Mouse (Mus musculus): ENCODE data around the gene Kif27.
A peak's percentile ranks its signal among the peaks of the same experiment; 100 is the strongest.

The Kif27 gene

DNA sequence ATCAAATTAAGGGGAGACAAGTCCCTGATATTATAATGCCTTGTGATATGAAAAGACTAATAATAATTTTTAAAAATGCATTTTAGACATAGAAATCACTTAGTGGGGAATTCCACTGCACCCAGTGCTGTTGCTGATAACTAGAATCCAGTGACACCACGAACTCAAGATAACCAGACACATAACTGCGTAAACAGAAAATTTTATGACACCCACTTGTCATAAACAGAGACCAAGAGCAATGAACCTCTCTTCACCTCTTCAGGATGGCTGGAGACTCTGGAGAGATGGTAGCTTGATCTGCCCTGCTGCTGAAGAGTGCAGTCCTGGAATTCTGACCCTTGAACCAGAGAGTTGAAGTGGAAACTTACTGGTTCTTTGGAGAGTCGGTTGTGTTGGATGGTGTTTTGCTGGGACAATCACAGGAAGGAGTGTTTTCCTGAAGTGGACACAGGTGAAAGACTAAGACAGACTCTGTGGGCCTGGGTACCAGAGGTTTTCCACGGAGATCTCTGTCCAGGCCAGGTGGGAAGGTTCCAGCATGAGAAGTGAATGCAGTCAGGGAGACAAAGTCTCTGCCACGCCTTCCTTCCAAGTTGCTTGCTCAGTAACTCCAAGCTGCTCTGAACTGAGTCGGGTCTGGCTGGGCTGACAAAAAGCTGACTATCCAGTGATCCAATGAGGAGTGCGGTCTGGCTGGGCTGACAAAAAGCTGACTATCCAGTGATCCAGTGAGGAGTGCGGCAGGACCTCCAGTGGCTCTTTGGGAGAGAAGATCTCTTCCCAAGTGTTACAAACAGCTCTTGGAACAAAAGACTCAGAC lies 5.6 kb upstream of the Kif27 start:
- DNase-seq (ENCODE audit: low read depth), result no peak

GRCm38 (mm10) chr13:58359304-58359653 lies 357 bp upstream of the Kif27 start:
- no peak for DNase-seq (ENCODE audit: low read depth)

DNA sequence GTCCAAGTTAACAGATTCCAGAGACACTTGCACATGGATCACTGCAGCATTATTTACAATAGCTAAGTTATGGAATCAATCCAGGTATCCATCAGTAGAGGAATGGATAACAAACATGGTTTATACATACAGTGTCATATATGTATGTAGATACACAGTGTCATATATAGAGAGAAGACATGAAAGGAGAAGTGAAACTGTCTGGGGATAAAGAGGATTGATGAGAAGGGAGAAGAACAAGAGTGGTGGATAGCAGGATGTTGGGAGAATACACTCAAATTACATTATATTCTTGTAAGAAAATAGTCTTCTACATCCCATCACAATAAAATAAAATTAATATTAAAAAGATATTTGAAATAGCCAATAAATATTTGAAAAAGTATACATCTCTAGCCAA lies 5.9 kb downstream of the Kif27 start:
- no peak for DNase-seq (ENCODE audit: low read depth)

DNA sequence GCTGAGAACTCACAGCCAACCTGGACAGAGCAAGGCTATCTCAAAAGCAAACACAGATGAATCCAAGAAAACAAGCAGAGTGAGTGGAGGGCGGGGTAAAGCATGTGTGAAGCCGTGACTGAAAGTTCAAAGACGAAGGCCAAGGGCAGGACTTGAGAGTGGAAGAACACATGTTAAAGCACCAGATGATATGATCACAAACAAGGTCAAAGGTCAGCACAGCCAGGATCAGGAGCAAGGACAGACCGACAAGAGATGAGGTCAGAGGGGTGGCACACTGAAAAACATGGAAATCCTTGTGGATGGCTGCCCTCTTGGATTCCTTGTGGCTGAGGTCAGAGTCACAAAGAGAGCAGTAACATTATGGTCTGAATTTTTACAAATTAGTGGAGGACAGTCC lies 8.3 kb downstream of the Kif27 start:
- DNase-seq (ENCODE audit: low read depth), result no peak

DNA sequence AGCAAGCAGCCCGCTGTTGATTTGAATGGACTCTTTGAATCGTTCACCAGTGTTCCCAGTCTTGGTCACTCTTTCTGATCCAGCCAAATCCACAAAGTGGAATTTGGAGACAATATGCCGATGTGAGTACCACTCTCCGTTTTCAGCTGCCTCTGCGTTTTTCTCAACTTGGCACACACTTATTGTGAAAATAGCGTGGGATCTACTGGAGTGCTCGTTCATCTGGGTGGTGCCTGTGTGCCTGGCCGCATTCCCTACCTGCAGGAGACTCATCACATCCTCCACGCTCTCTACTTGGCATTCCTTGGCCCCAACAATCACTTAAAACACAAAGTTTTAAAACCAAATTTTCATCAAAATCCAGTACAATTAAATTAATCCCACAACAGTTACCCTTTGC lies 14.4 kb downstream of the Kif27 start:
- no peak for DNase-seq (ENCODE audit: low read depth)

DNA sequence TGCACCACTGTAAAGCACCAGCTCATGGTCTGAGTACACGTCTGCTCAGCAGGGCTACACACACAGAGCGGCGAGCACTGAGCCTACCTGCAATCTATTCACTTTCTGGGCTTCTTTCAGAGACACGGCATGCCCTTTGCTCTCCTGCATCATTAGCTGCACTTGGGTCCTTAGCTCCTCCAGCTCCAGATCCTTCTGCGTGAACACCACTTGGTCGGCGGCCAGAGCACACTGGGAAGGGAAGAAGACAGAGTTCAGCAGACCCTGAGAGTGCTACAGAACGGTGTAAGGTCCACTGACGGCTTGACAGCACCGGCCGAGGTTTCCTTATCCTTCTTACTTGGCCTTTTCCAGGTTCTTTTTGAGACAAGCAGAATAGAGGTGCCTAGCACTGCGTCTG lies 21.5 kb downstream of the Kif27 start:
- no peak for DNase-seq (ENCODE audit: low read depth)

DNA sequence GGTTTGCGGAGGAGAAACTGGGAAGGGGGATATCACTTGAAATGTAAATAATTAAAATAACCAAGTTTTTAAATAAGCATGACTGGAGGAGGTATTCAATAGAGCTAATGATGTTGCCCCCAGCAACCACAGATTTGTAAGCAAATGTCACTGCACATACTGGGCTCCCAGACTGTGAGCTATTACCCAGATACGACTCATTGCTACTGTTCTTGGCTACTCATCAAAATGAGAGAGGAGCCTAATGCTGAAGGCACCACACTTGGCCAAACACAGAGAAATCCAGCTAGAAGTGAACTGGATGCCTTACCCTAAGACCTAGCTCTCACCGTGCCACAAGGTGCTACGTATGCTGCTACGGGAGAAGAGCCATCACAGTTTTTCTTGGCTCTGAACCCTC lies 24.8 kb downstream of the Kif27 start:
- DNase-seq (ENCODE audit: low read depth), result no peak

GRCm38 (mm10) chr13:58317768-58318167 lies 41.2 kb downstream of the Kif27 start:
- no peak for DNase-seq (ENCODE audit: low read depth)

- DNase-seq (ENCODE audit: low read depth), result no peak
Measured at GRCm38 (mm10) chr13:58314991-58315390, 43.9 kb downstream of the Kif27 start.

GRCm38 (mm10) chr13:58313758-58314157 lies 45.2 kb downstream of the Kif27 start:
- DNase-seq (ENCODE audit: low read depth), result no peak

DNA sequence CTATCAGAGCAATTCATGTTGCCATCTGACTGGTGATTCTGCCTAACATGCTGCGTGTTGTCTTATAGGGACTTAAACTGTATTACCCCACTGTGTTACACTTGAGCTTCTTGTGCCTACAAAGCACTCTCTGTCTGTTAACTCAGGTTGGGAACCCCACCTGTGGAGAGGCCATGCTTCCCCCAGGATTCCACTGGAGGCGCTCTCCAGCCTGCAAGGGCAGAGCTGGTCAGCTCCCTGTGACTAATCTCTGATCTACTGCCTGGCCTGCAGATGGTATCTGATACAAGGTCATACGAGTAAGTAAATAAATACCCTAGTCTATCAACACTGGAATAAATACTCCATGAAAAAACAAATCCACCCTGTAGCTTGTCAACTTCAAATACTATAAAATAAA lies 47.6 kb downstream of the Kif27 start:
- no peak for DNase-seq (ENCODE audit: low read depth)

DNA sequence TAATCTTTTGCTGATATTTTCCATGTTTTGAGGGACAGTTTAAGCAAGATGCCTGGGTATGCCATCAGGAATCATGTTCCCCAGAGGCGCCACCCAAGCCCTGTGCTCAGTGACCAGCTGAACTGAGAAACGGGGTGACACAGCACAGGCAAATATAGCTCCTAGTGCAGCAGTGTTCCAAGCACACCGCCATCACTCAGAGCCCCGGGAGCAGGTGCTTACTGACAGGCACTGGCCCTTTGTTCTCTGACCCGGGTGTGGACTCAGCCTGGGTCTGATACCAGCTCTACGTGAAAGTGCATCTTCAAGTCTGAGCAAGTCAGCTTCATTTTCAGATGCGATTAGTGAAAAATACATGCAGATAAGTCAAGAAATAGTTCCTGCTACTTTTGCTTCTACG lies 49.4 kb downstream of the Kif27 start:
- no peak for DNase-seq (ENCODE audit: low read depth)

DNA sequence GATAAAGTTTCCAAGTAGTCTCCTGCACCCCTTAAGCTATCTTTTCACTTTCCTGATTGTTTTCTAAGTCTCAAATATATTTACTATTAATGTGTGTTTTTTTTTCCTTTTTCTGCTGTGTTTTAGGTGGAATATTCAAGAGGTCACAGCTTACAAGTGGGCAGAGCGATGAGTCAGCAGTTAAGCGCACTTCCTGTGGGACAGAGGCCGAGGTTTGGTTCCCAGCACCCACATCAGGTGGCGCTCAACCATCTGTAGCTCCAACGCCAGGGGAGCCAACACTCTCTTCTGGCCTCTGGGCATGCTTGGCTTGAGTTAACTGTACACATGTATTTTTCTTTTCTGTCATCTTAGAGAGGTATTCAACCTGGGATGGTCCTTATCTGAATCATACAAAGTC lies 51.5 kb downstream of the Kif27 start:
- DNase-seq (ENCODE audit: low read depth), result no peak

DNA sequence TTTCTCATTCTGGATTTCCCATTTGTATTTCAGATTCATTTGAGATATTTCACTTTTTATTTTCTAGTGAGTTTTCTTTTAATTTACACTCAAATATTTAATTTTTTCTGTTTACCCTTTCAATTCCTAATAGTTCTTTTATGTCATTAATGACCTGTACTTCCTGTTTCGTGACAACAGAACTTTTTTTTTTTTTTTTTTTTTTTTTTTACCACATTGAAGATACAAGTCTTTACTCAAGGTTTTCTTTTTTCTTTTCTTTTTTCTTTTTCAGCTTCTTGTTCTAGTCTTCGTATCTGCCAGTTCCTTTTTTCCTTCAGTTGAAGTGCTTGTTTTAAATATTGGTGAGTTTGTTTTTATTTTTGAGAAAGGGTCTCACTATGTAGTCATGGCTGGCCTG lies 53.7 kb downstream of the Kif27 start:
- DNase-seq (ENCODE audit: low read depth), result no peak

GRCm38 (mm10) chr13:58302421-58303145 lies 56.3 kb downstream of the Kif27 start:
- no peak for DNase-seq (ENCODE audit: low read depth)

GRCm38 (mm10) chr13:58301961-58302360 lies 57.0 kb downstream of the Kif27 start:
- DNase-seq (ENCODE audit: low read depth), result no peak

DNA sequence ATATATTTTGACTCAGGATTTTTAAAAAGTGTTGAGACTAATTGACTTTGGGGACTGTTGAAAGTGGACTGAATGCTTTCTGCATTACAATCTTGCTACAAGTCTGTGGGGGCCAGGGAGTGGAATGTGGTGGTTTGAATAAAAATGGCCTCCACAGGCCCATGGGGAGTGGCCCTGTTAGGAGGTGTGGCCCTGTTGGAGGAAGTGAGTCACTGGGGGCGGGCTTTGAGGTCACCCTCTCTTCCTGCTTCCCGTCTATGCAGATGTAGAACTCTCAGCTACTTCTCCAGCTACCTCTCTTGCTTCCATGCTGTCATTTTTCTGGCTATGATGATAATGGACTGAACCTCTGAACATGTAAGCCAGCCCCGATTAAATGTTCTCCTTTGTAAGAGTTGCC lies 60.2 kb downstream of the Kif27 start:
- DNase-seq (ENCODE audit: low read depth), result no peak

- no peak for DNase-seq (ENCODE audit: low read depth)
Measured at GRCm38 (mm10) chr13:58295582-58295981, 63.3 kb downstream of the Kif27 start.

DNA sequence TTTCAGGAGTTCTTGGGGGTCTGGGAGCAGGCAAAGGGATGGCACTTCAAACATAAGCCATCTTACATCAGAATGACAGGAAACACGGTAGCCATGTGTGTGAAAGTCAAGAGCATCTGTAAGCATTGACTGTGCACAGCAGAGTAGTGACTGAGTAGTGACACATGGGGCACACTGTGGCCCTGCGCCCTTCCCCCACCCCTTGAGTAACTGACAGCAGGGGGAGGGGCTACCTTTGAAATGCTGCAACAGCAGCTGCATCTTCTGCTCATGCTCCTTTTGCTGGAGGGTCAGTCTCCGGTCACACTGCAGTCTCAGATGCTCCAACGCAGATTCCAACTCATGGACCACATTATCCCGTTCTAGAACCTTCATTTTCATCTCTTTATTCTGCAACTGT lies 66.1 kb downstream of the Kif27 start:
- DNase-seq (ENCODE audit: low read depth), result no peak

- DNase-seq (ENCODE audit: low read depth), result no peak
Measured at GRCm38 (mm10) chr13:58289308-58289707, 69.6 kb downstream of the Kif27 start.

- DNase-seq (ENCODE audit: low read depth), result peak; percentile 83
Measured at GRCm38 (mm10) chr13:58287822-58288221, 71.1 kb downstream of the Kif27 start.

DNA sequence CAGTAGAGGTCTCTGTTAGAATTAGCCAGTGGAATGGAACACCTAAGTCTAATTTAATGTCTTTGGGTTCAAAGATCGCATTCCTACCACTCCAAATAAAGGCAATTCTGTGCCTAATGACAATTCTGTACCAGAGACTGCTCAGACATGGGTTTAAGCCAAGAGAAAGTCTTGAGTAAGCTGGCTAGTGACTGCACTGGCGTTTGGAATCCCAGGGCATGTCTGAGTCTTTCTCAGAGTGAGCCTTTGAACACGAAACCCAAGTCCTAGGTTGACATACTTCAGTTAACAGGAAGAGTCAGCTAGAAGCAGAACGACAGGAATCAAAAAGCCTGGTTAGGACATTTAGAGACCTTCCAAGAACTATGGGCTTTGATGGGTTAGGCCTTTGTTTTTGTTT lies 75.5 kb downstream of the Kif27 start:
- DNase-seq (ENCODE audit: low read depth), result no peak

GRCm38 (mm10) chr13:58281936-58282335 lies 77.0 kb downstream of the Kif27 start:
- no peak for DNase-seq (ENCODE audit: low read depth)

DNA sequence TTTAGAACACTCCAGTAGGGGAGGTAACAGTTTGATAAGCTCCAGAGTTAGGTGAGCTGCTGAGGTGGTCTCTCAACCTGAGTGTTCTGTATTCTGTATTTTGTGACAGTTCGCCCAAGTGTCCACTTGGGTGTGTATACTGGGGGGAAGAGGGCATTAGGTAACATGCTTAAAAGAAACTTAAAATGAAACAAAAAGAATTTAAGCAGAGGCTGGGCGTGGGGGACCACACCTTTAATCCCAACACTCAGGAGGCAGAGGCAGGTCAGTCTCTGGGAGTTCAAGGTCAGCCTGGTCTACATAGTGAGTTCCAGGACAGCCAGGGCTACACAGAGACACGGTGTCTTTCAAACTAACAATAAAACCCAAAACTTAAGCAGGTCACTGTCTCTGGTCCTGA lies 78.4 kb downstream of the Kif27 start:
- no peak for DNase-seq (ENCODE audit: low read depth)

Measured in induced T-regulatory cell, adult 2 months (primary cell).